ENCODE assay signal across 16 mouse cellular contexts in genomic region chr5:96849232-96849631, GRCm38 (mm10).
"Had no signal": no experiment of that assay in that cellular context is flagged by ENCODE, and none has a peak within 500 bp of the region (broad histone marks: within the 10 kb centered on the region; RNA-seq: fewer than 3 reads in every experiment).

No protein-coding gene starts in this region.

- DNase-seq: lung, adult 2 months; lung, postnatal 14 days; lung, postnatal 36 days; right cerebral cortex, postnatal 14 days; spleen, adult 18-20 months; thymus, adult 18-20 months; thymus, postnatal 14 days; thymus, postnatal 36 days had no signal

- H3K9me3 ChIP-seq: lung, embryonic 15.5 days; midbrain, embryonic 13.5 days; midbrain, embryonic 15.5 days; neural tube, embryonic 12.5 days had no signal

- ATAC-seq: lung, postnatal 0 days; midbrain, embryonic 13.5 days; midbrain, embryonic 15.5 days had no signal

- H3K4me2 ChIP-seq: lung, embryonic 15.5 days; midbrain, embryonic 11.5 days; midbrain, embryonic 13.5 days; midbrain, embryonic 15.5 days; neural tube, embryonic 12.5 days had no signal

- H3K27ac ChIP-seq: lung, embryonic 15.5 days; macrophage; midbrain, embryonic 13.5 days; midbrain, embryonic 15.5 days; neural tube, embryonic 12.5 days had no signal

- H3K4me1 ChIP-seq: lung, embryonic 15.5 days; midbrain, embryonic 13.5 days; midbrain, embryonic 15.5 days; neural tube, embryonic 12.5 days had no signal

- H3K9ac ChIP-seq: lung, embryonic 15.5 days; midbrain, embryonic 13.5 days; midbrain, embryonic 15.5 days; neural tube, embryonic 12.5 days had no signal

- H3K36me3 ChIP-seq: lung, embryonic 15.5 days; midbrain, embryonic 13.5 days; midbrain, embryonic 15.5 days; neural tube, embryonic 12.5 days had no signal

- H3K4me3 ChIP-seq: lung, embryonic 15.5 days; megakaryocyte, embryonic 14.5 days; midbrain, embryonic 13.5 days; midbrain, embryonic 15.5 days; neural tube, embryonic 12.5 days had no signal

- H3K27me3 ChIP-seq: lung, embryonic 15.5 days; midbrain, embryonic 13.5 days; midbrain, embryonic 15.5 days; neural tube, embryonic 12.5 days had no signal
